Mouse (Mus musculus): ENCODE measurements around the gene Aamp. TPM values are rescaled to one million over a fixed set of nuclear protein-coding genes. Genes with fewer than 3 reads are reported as not detected.

Gene Aamp
- 242 TPM for polyA plus RNA-seq (2017; shearing (Covaris generic))

DNA sequence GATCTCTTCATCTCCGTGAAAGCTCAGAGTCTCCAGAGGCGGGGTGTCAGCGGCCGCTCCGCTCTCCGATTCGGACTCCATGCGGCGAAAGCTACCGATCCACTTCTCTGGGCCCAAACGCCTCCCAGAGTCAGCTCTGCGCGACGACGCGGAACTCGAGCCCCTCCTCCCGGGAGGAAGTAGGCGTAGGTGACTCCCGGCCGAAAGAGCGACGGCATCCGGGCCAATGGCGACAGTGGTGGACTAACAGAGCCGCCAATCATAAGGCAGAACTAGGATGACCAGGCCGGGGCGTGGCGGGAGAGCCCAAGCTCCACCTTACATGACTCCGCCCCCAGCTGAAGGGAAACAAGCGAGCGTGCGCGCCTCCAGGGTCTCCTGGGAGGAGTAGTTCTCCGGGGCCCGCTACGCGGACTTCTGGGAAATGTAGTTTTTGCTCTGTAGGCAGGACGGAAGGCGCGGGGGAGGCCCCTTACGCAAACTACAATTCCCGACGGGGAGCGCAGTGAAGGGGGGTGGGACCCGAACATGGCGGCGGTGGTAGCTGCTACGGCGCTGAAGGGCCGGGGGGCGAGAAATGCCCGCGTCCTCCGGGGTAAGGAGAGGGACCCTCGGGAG lies at the start of gene Aamp, which contains the start of gene Pnkd:
Gene Aamp, minus strand, starts transcription at position 196 of the 618 bp plus-strand sequence.
Gene Pnkd, plus strand, starts transcription at position 388 of the 618 bp plus-strand sequence.

DNA sequence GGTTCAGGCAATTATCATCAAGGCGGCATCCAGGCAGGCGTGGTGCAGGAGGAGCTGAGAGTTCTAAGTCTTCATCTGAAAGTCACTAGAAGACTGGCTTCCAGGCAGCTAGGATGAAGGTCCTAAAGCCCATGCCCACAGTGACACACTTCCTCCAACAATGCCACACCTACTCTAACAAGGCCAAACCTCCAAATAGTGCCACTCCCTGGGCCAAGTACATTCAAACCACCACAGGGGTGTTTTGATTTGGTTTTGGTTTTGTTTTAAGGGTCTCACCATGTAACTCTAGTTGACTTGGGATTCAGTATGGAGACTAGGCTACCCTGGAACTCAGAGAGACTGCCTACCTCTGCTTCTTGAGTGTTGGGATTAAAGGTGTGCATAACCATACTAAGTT lies 21.0 kb upstream of the Aamp start, which contains the start of gene Tmbim1:
Gene Tmbim1, minus strand, starts transcription at position 101 of the 400 bp plus-strand sequence.

DNA sequence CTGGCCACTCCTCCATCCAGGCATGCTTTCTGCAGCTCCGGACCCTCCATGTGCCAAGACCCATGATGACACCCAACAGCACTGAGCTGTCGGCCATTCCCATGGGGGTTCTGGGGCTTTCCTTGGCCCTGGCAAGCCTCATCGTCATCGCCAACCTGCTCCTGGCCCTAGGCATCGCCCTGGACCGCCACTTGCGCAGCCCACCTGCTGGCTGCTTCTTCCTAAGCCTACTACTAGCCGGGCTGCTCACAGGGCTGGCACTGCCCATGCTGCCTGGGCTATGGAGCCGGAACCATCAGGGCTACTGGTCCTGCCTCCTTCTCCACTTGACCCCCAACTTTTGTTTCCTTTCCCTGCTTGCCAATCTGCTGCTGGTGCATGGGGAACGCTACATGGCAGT lies 6.0 kb downstream of the Aamp start, which contains the start of gene Gpbar1:
Gene Gpbar1, plus strand, starts transcription at position 13 of the 400 bp plus-strand sequence.

DNA sequence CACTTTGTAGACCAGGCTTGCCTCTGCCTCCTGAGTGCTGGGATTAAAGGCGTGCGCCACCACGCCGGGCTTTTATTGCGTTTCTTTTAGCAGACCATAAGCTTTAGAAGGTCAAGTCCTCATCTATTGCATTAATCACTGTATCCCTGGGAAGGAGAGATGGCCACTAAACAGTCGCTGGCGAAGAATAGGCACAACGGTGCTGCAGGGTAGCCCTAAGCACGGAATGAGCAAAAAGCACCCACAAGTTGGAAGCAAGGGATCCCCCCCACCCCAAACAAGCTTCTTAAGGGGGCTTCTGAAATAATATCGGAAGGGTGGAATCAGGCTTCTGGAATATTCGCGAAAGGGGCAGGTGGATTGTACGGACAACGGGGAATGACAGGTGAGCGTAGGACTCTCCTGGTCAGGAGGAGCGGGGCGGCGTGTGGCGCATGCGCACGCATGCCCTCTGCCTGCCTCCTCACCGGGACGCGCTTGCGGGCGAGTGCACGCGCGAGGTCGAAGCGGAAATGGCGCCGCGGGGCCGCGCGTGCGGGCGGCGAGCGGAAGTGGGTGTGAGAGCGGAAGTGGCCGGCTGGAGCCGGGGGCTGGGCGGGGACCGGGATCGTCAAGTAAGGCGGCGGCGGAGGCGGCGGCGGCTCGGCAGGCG lies 48.5 kb downstream of the Aamp start, which contains the start of gene Arpc2:
Gene Arpc2, plus strand, starts transcription at position 147 of the 652 bp plus-strand sequence.

Other genes starting within 250 kb of the Aamp start
- 27.7 TPM for gene Tns1, start 160.3 kb downstream of the Aamp start, polyA plus RNA-seq (2017; shearing (Covaris generic))
- gene Rufy4, start 159.2 kb downstream of the Aamp start, polyA plus RNA-seq (2017; shearing (Covaris generic)) = 0.07 TPM
- gene Cxcr2, start 130.7 kb downstream of the Aamp start, polyA plus RNA-seq (2017; shearing (Covaris generic)) = 0.07 TPM
- gene Cxcr1, start 90.1 kb downstream of the Aamp start, polyA plus RNA-seq (2017; shearing (Covaris generic)) = not detected
- 1,046 TPM for gene Arpc2, start 48.7 kb downstream of the Aamp start, polyA plus RNA-seq (2017; shearing (Covaris generic))
- 0.17 TPM for gene Gpbar1, start 6.2 kb downstream of the Aamp start, polyA plus RNA-seq (2017; shearing (Covaris generic))
- gene Pnkd, start 192 bp upstream of the Aamp start, polyA plus RNA-seq (2017; shearing (Covaris generic)) = 63.7 TPM
- gene Tmbim1, start 20.9 kb upstream of the Aamp start, polyA plus RNA-seq (2017; shearing (Covaris generic)) = 12.8 TPM
- not detected for gene Catip, start 77.4 kb upstream of the Aamp start, polyA plus RNA-seq (2017; shearing (Covaris generic))
- 1.7 TPM for gene Slc11a1, start 90.5 kb upstream of the Aamp start, polyA plus RNA-seq (2017; shearing (Covaris generic))
- gene Ctdsp1, start 106.8 kb upstream of the Aamp start, polyA plus RNA-seq (2017; shearing (Covaris generic)) = 5.1 TPM
- gene Vil1, start 124.6 kb upstream of the Aamp start, polyA plus RNA-seq (2017; shearing (Covaris generic)) = 0.17 TPM
- 33.4 TPM for gene Cnot9, start 221.3 kb upstream of the Aamp start, polyA plus RNA-seq (2017; shearing (Covaris generic))

Data from CD4-positive, CD25-positive, alpha-beta regulatory T cell (primary cell).